Mouse (Mus musculus): ENCODE results near the gene Gpr61. TPM values are rescaled to one million over a fixed set of nuclear protein-coding genes. Genes with fewer than 3 reads are reported as not detected.
A peak's percentile ranks its signal among the peaks of the same experiment; 100 is the strongest.

Gpr61 gene
- polyA plus RNA-seq, 1 experiment from 2014 or later, result 2.1 TPM

- Histone ChIP-seq H3K4me2 (replicated peaks) (no peak overlapping the region), H3K27ac (no peak overlapping the region), H3K4me1 (replicated peaks) (no peaks in the 10 kb centered on the region), H3K4me3 (replicated peaks) (no peak overlapping the region), H3K9ac (replicated peaks) (no peak overlapping the region), H3K36me3 (peaks cover 59% of the 10 kb centered on the region), H3K9me3 (no peaks in the 10 kb centered on the region), H3K27me3 (no peaks in the 10 kb centered on the region)
- 90% methylated on average over 6 of the region's 6 CpGs for WGBS
- no peak for ATAC-seq
These were observed 37.2 kb downstream of the Gpr61 start for GRCm38 (mm10) chr3:108117465-108117864.

GRCm38 (mm10) chr3:108113591-108114289, 40.9 kb downstream of the Gpr61 start:
- H3K27me3 ChIP-seq, result no peaks in the 10 kb centered on the region
- no peak overlapping the region for H3K4me3 ChIP-seq (replicated peaks)
- H3K27ac ChIP-seq, result no peak overlapping the region
- H3K9me3 ChIP-seq, result no peaks in the 10 kb centered on the region
- WGBS, result 94% methylated on average over 7 of the region's 7 CpGs
- no peak overlapping the region for H3K4me2 ChIP-seq (replicated peaks)
- ATAC-seq, result no peak
- no peaks in the 10 kb centered on the region for H3K4me1 ChIP-seq (replicated peaks)
- no peak overlapping the region for H3K9ac ChIP-seq (replicated peaks)
- H3K36me3 ChIP-seq, result peaks cover 72% of the 10 kb centered on the region

- no peak overlapping the region for H3K27ac ChIP-seq
- 82% methylated on average over 4 of the region's 4 CpGs for WGBS
- H3K9me3 ChIP-seq, result no peaks in the 10 kb centered on the region
- no peak for ATAC-seq
- no peaks in the 10 kb centered on the region for H3K27me3 ChIP-seq
- no peak overlapping the region for H3K4me3 ChIP-seq (replicated peaks)
- no peaks in the 10 kb centered on the region for H3K4me1 ChIP-seq (replicated peaks)
- H3K36me3 ChIP-seq, result peaks cover 73% of the 10 kb centered on the region
- no peak overlapping the region for H3K9ac ChIP-seq (replicated peaks)
- no peak overlapping the region for H3K4me2 ChIP-seq (replicated peaks)
These were observed 42.0 kb downstream of the Gpr61 start for GRCm38 (mm10) chr3:108112666-108113065.

GRCm38 (mm10) chr3:108112246-108112645, 42.4 kb downstream of the Gpr61 start:
- no peak overlapping the region for H3K4me3 ChIP-seq (replicated peaks)
- WGBS, result 88% methylated on average over 7 of the region's 7 CpGs
- H3K4me1 ChIP-seq (replicated peaks), result no peaks in the 10 kb centered on the region
- H3K27me3 ChIP-seq, result no peaks in the 10 kb centered on the region
- H3K4me2 ChIP-seq (replicated peaks), result no peak overlapping the region
- ATAC-seq, result no peak
- no peaks in the 10 kb centered on the region for H3K9me3 ChIP-seq
- H3K9ac ChIP-seq (replicated peaks), result no peak overlapping the region
- peaks cover 71% of the 10 kb centered on the region for H3K36me3 ChIP-seq
- no peak overlapping the region for H3K27ac ChIP-seq

GRCm38 (mm10) chr3:108111320-108111719, 43.4 kb downstream of the Gpr61 start:
- Histone ChIP-seq H3K4me1 (replicated peaks) (no peaks in the 10 kb centered on the region), H3K27me3 (no peaks in the 10 kb centered on the region), H3K4me3 (replicated peaks) (no peak overlapping the region), H3K9me3 (no peaks in the 10 kb centered on the region), H3K36me3 (peaks cover 69% of the 10 kb centered on the region), H3K4me2 (replicated peaks) (no peak overlapping the region), H3K9ac (replicated peaks) (no peak overlapping the region), H3K27ac (no peak overlapping the region)
- ATAC-seq, result no peak
- 88% methylated on average over 5 of the region's 5 CpGs for WGBS

GRCm38 (mm10) chr3:108105281-108105680, 49.4 kb downstream of the Gpr61 start:
- no peaks in the 10 kb centered on the region for H3K9me3 ChIP-seq
- H3K36me3 ChIP-seq, result peaks cover 37% of the 10 kb centered on the region
- no peak overlapping the region for H3K4me2 ChIP-seq (replicated peaks)
- H3K9ac ChIP-seq (replicated peaks), result no peak overlapping the region
- no peak for ATAC-seq
- H3K27ac ChIP-seq, result no peak overlapping the region
- H3K27me3 ChIP-seq, result no peaks in the 10 kb centered on the region
- no peaks in the 10 kb centered on the region for H3K4me1 ChIP-seq (replicated peaks)
- H3K4me3 ChIP-seq (replicated peaks), result no peak overlapping the region
- 93% methylated on average over 3 of the region's 3 CpGs for WGBS

- no peak overlapping the region for H3K4me2 ChIP-seq (replicated peaks)
- no peak overlapping the region for H3K4me3 ChIP-seq (replicated peaks)
- H3K4me1 ChIP-seq (replicated peaks), result no peaks in the 10 kb centered on the region
- no peaks in the 10 kb centered on the region for H3K9me3 ChIP-seq
- H3K9ac ChIP-seq (replicated peaks), result no peak overlapping the region
- no peak for ATAC-seq
- 87% methylated on average over 6 of the region's 6 CpGs for WGBS
- H3K27ac ChIP-seq, result no peak overlapping the region
- H3K27me3 ChIP-seq, result no peaks in the 10 kb centered on the region
- peaks cover 10% of the 10 kb centered on the region for H3K36me3 ChIP-seq
These were observed 52.6 kb downstream of the Gpr61 start for GRCm38 (mm10) chr3:108102075-108102474.

- Histone ChIP-seq H3K9ac (replicated peaks) (no peak overlapping the region), H3K36me3 (peaks cover 6% of the 10 kb centered on the region), H3K4me1 (replicated peaks) (no peaks in the 10 kb centered on the region), H3K27ac (peak overlapping the region; percentile 1; the same call in 1 of the 2 replicates), H3K9me3 (no peaks in the 10 kb centered on the region), H3K4me3 (replicated peaks) (no peak overlapping the region), H3K4me2 (replicated peaks) (no peak overlapping the region), H3K27me3 (no peaks in the 10 kb centered on the region)
- WGBS, result 47% methylated on average over 3 of the region's 3 CpGs
- ATAC-seq, result no peak
These were observed 53.1 kb downstream of the Gpr61 start for GRCm38 (mm10) chr3:108101594-108101993.

Other genes with a start within 250 kb of the Gpr61 start
- gene Gstm7, start 223.1 kb downstream of the Gpr61 start, polyA plus RNA-seq (2015; fragmentation: Nextera tagmentation; extraction: Ambion mirVana), result 100 and 107 TPM in 2 replicates
- 14.5 and 17.3 TPM in 2 replicates for gene Gstm6, start 211.1 kb downstream of the Gpr61 start, polyA plus RNA-seq (2015; fragmentation: Nextera tagmentation; extraction: Ambion mirVana)
- 0.26 TPM in 1 of 2 replicates, not detected in the other for gene Gstm3, start 185.6 kb downstream of the Gpr61 start, polyA plus RNA-seq (2015; fragmentation: Nextera tagmentation; extraction: Ambion mirVana)
- 6.0 and 6.2 TPM in 2 replicates for gene Gstm2, start 168.4 kb downstream of the Gpr61 start, polyA plus RNA-seq (2015; fragmentation: Nextera tagmentation; extraction: Ambion mirVana)
- gene Gstm1, start 136.9 kb downstream of the Gpr61 start, polyA plus RNA-seq (2015; fragmentation: Nextera tagmentation; extraction: Ambion mirVana), result 28.7 and 36.2 TPM in 2 replicates
- 13.8 and 14.2 TPM in 2 replicates for gene Gstm4, start 110.0 kb downstream of the Gpr61 start, polyA plus RNA-seq (2015; fragmentation: Nextera tagmentation; extraction: Ambion mirVana)
- gene Ampd2, start 68.2 kb downstream of the Gpr61 start, polyA plus RNA-seq (2015; fragmentation: Nextera tagmentation; extraction: Ambion mirVana), result 53.6 and 54.5 TPM in 2 replicates
- gene Gnat2, start 62.1 kb downstream of the Gpr61 start, polyA plus RNA-seq (2015; fragmentation: Nextera tagmentation; extraction: Ambion mirVana), result 0.43 and 0.48 TPM in 2 replicates
- 148 and 152 TPM in 2 replicates for gene Gnai3, start 8.7 kb downstream of the Gpr61 start, polyA plus RNA-seq (2015; fragmentation: Nextera tagmentation; extraction: Ambion mirVana)
- 9.9 and 11.0 TPM in 2 replicates for gene Amigo1, start 31.5 kb upstream of the Gpr61 start, polyA plus RNA-seq (2015; fragmentation: Nextera tagmentation; extraction: Ambion mirVana)
- gene Cyb561d1, start 46.3 kb upstream of the Gpr61 start, polyA plus RNA-seq (2015; fragmentation: Nextera tagmentation; extraction: Ambion mirVana), result 4.3 and 5.6 TPM in 2 replicates
- 27.8 and 28.8 TPM in 2 replicates for gene Atxn7l2, start 56.1 kb upstream of the Gpr61 start, polyA plus RNA-seq (2015; fragmentation: Nextera tagmentation; extraction: Ambion mirVana)
- 0.92 and 0.95 TPM in 2 replicates for gene Sypl2, start 71.8 kb upstream of the Gpr61 start, polyA plus RNA-seq (2015; fragmentation: Nextera tagmentation; extraction: Ambion mirVana)
- 242 and 257 TPM in 2 replicates for gene Psma5, start 102.0 kb upstream of the Gpr61 start, polyA plus RNA-seq (2015; fragmentation: Nextera tagmentation; extraction: Ambion mirVana)
- gene Sort1, start 129.2 kb upstream of the Gpr61 start, polyA plus RNA-seq (2015; fragmentation: Nextera tagmentation; extraction: Ambion mirVana), result 14.9 and 18.3 TPM in 2 replicates
- not detected in 2 replicates for gene Mybphl, start 210.0 kb upstream of the Gpr61 start, polyA plus RNA-seq (2015; fragmentation: Nextera tagmentation; extraction: Ambion mirVana)
- 23.7 and 25.4 TPM in 2 replicates for gene Psrc1, start 229.0 kb upstream of the Gpr61 start, polyA plus RNA-seq (2015; fragmentation: Nextera tagmentation; extraction: Ambion mirVana)